Mouse (Mus musculus) stomach, postnatal 0 days (tissue): ENCODE data around the gene Mtmr3.

ENCODE experiments used
- CTCF ChIP-seq: IDR thresholded peaks from 2 replicates; pipeline ENCODE4 v1.5.1; 2016; ENCODE audit warnings: antibody characterized with exemption, low read depth, mild to moderate bottlenecking, moderate library complexity
- EP300 ChIP-seq: optimal IDR thresholded peaks from 2 replicates; pipeline ENCODE3; 2016; ENCODE audit warnings: antibody characterized with exemption

DNA sequence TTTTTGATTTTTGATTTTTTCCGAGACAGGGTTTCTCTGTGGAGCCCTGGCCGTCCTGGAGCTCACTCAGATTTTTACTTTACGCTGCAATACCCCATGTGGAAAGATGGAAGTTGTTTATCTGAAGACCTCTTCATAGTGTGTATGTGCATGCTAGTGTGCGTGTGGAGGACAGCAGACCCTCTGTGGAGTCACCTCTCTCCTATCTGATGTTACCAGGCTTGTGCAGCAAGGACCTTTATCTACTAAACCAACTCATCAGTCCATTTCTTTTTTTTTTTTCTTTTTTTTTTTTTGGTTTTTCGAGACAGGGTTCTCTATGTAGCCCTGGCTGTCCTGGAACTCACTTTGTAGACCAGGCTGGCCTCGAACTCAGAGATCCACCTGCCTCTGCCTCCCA is 28.3 kb downstream of the Mtmr3 start:
- no peak for TF ChIP-seq CTCF
- no peak for TF ChIP-seq EP300
